Mouse (Mus musculus): ENCODE measurements at regions not wholly inside any gene's neighbourhood (a gene's known extent, or its start where the extent isn't known, plus 50 kb on each side); places are given as distances from the start of the nearest gene placed in this dataset.

GRCm38 (mm10) chr11:41370995-41371394, 615.9 kb upstream of the Ccng1 start:
- H3K9me3 ChIP-seq (ENCODE audit: control insufficient read depth, low read length): no peaks in the 10 kb centered on the region
- H3K27ac ChIP-seq (replicated peaks; ENCODE audit: low read depth, low read length): no peak overlapping the region
- H3K4me1 ChIP-seq (ENCODE audit: control insufficient read depth, insufficient read depth, low read length): no peaks in the 10 kb centered on the region
- ATAC-seq (ENCODE audit: low read depth): no peak
- no peaks in the 10 kb centered on the region for H3K36me3 ChIP-seq (ENCODE audit: control insufficient read depth, insufficient read depth, low read length)
- no peak overlapping the region for H3K4me2 ChIP-seq (ENCODE audit: low read depth, low read length)
- no peak overlapping the region for H3K9ac ChIP-seq (ENCODE audit: low read depth, low read length)
- no peaks in the 10 kb centered on the region for H3K27me3 ChIP-seq (replicated peaks; ENCODE audit: control insufficient read depth, insufficient read depth, low read length)
- no peak for DNase-seq (ENCODE audit: low spot score)
- H3K4me3 ChIP-seq (ENCODE audit: low read depth, low read length): no peak overlapping the region

GRCm38 (mm10) chr11:41341107-41341506, 586.0 kb upstream of the Ccng1 start:
- Histone ChIP-seq H3K9me3 (ENCODE audit: control insufficient read depth, low read length) (no peaks in the 10 kb centered on the region), H3K27ac (replicated peaks; ENCODE audit: low read depth, low read length) (no peak overlapping the region), H3K4me3 (ENCODE audit: low read depth, low read length) (no peak overlapping the region), H3K36me3 (ENCODE audit: control insufficient read depth, insufficient read depth, low read length) (no peaks in the 10 kb centered on the region), H3K27me3 (replicated peaks; ENCODE audit: control insufficient read depth, insufficient read depth, low read length) (no peaks in the 10 kb centered on the region), H3K9ac (ENCODE audit: low read depth, low read length) (no peak overlapping the region), H3K4me1 (ENCODE audit: control insufficient read depth, insufficient read depth, low read length) (no peaks in the 10 kb centered on the region), H3K4me2 (ENCODE audit: low read depth, low read length) (no peak overlapping the region)
- ATAC-seq (ENCODE audit: low read depth) (no peak), DNase-seq (ENCODE audit: low spot score) (no peak)
- WGBS: 68% methylated on average over 2 of the region's 2 CpGs

GRCm38 (mm10) chr11:41340383-41340782, 585.3 kb upstream of the Ccng1 start:
- H3K9ac ChIP-seq (ENCODE audit: low read depth, low read length): no peak overlapping the region
- H3K36me3 ChIP-seq (ENCODE audit: control insufficient read depth, insufficient read depth, low read length): no peaks in the 10 kb centered on the region
- H3K27ac ChIP-seq (replicated peaks; ENCODE audit: low read depth, low read length): no peak overlapping the region
- H3K27me3 ChIP-seq (replicated peaks; ENCODE audit: control insufficient read depth, insufficient read depth, low read length): no peaks in the 10 kb centered on the region
- H3K4me1 ChIP-seq (ENCODE audit: control insufficient read depth, insufficient read depth, low read length): no peaks in the 10 kb centered on the region
- no peak overlapping the region for H3K4me3 ChIP-seq (ENCODE audit: low read depth, low read length)
- no peak overlapping the region for H3K4me2 ChIP-seq (ENCODE audit: low read depth, low read length)
- no peaks in the 10 kb centered on the region for H3K9me3 ChIP-seq (ENCODE audit: control insufficient read depth, low read length)
- DNase-seq (ENCODE audit: low spot score) (no peak), ATAC-seq (ENCODE audit: low read depth) (no peak)

- 53% methylated on average over 3 of the region's 3 CpGs for WGBS
- DNase-seq (ENCODE audit: low spot score) (peak; percentile 14), ATAC-seq (ENCODE audit: low read depth) (no peak)
- Histone ChIP-seq H3K4me3 (ENCODE audit: low read depth, low read length) (no peak overlapping the region), H3K4me2 (ENCODE audit: low read depth, low read length) (no peak overlapping the region), H3K27ac (replicated peaks; ENCODE audit: low read depth, low read length) (no peak overlapping the region), H3K9ac (ENCODE audit: low read depth, low read length) (no peak overlapping the region), H3K9me3 (ENCODE audit: control insufficient read depth, low read length) (no peaks in the 10 kb centered on the region), H3K4me1 (ENCODE audit: control insufficient read depth, insufficient read depth, low read length) (no peaks in the 10 kb centered on the region), H3K36me3 (ENCODE audit: control insufficient read depth, insufficient read depth, low read length) (no peaks in the 10 kb centered on the region), H3K27me3 (replicated peaks; ENCODE audit: control insufficient read depth, insufficient read depth, low read length) (no peaks in the 10 kb centered on the region)
These were observed 582.0 kb upstream of the Ccng1 start for GRCm38 (mm10) chr11:41337134-41337533.

- Histone ChIP-seq H3K4me1 (ENCODE audit: control insufficient read depth, insufficient read depth, low read length) (no peaks in the 10 kb centered on the region), H3K9me3 (ENCODE audit: control insufficient read depth, low read length) (no peaks in the 10 kb centered on the region), H3K36me3 (ENCODE audit: control insufficient read depth, insufficient read depth, low read length) (no peaks in the 10 kb centered on the region), H3K27me3 (replicated peaks; ENCODE audit: control insufficient read depth, insufficient read depth, low read length) (no peaks in the 10 kb centered on the region), H3K4me2 (ENCODE audit: low read depth, low read length) (no peak overlapping the region), H3K27ac (replicated peaks; ENCODE audit: low read depth, low read length) (no peak overlapping the region), H3K4me3 (ENCODE audit: low read depth, low read length) (no peak overlapping the region), H3K9ac (ENCODE audit: low read depth, low read length) (no peak overlapping the region)
- DNase-seq (ENCODE audit: low spot score): no peak
- 84% methylated on average over 2 of the region's 2 CpGs for WGBS
- ATAC-seq (ENCODE audit: low read depth): no peak
These were observed 578.6 kb upstream of the Ccng1 start for GRCm38 (mm10) chr11:41333689-41334088.

All from embryonic facial prominence, embryonic 14.5 days (tissue).